Mouse (Mus musculus) ES-E14 (cell line): ENCODE results near the gene Tectb.

Experiments
- CHD2 ChIP-seq: IDR thresholded peaks from 2 replicates; pipeline ENCODE4 v1.6.1; 2014; ENCODE audit warnings: mild to moderate bottlenecking, low read depth, low read length, inconsistent platforms
- MAFK ChIP-seq: IDR thresholded peaks from 2 replicates; pipeline ENCODE4 v1.6.1; 2014; ENCODE audit warnings: mild to moderate bottlenecking, low read depth, low read length, inconsistent platforms; ENCODE audit not compliant: insufficient read depth
- ZC3H11A ChIP-seq: IDR thresholded peaks from 2 replicates; pipeline ENCODE4 v1.6.1; 2012; ENCODE audit warnings: low read depth, mild to moderate bottlenecking, inconsistent platforms, low read length, borderline replicate concordance
- ZNF384 ChIP-seq: IDR thresholded peaks from 2 replicates; pipeline ENCODE4 v1.6.1; 2012; ENCODE audit warnings: low read depth, low read length, inconsistent platforms

- TF ChIP-seq ZC3H11A (no peak), MAFK (no peak), CHD2 (no peak), ZNF384 (no peak)
Measured at GRCm38 (mm10) chr19:55190065-55190464, 9.5 kb downstream of the Tectb start.
